Mouse (Mus musculus): Measurements from ENCODE around the gene Rcan2.

Gene Rcan2

DNA sequence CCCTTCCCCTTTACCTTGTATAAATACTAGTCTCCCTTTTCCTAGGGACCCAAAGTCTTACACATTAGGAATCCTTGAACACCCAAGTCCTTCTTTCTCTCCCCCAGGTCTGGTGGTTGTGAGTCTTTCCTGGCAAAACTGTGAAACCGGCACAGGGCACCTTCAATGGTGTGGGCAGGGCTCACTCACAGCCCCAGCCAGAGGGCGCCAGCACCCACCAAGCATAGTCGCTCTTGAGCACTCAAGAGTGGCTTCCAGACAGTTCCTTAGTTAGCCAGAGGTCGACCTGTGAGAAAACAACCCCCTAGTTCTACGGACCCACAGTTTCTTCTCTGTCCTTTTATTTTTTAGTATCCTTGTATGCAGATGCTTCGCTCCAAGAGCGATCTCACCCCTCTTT is at the start of gene Rcan2:
Gene Rcan2 (plus strand): TSS at position 275 of the 400 bp plus-strand sequence.
- DNase-seq (ENCODE audit: low spot score in 2 of 2) = peak; percentile 53 to 60

GRCm38 (mm10) chr17:43752811-43753210 is 48.3 kb upstream of the Rcan2 start:
- no peak for DNase-seq (ENCODE audit: low spot score in 2 of 2)

GRCm38 (mm10) chr17:43754687-43755086 is 46.5 kb upstream of the Rcan2 start:
- DNase-seq (ENCODE audit: low spot score in 2 of 2) = no peak

- DNase-seq (ENCODE audit: low spot score in 2 of 2) = no peak
Measured at GRCm38 (mm10) chr17:43758607-43759259, 42.4 kb upstream of the Rcan2 start.

DNA sequence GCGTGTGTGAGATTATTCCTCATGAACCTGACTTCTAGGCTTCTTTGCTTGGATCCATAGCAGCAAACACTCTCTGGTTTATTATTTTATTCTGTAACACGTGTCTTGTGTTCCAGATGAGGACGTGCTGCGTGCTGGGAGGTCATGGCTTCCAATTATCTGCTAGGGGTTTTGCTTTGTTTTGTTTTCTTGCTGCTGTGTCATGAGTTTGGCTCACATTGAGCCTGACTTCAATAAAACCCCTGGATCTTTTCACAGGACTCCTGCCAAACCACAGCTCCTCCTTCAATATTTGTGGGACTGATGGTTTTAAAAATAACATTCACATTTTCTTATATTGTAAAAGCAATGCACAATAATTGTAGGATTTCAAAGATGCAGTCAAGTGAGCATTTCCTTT is 16.6 kb upstream of the Rcan2 start:
- DNase-seq (ENCODE audit: low spot score in 2 of 2) = no peak

- no peak for DNase-seq (ENCODE audit: low spot score in 2 of 2)
Measured at GRCm38 (mm10) chr17:43788222-43788621, 12.9 kb upstream of the Rcan2 start.

GRCm38 (mm10) chr17:43789376-43789775 is 11.8 kb upstream of the Rcan2 start:
- no peak for DNase-seq (ENCODE audit: low spot score in 2 of 2)

DNA sequence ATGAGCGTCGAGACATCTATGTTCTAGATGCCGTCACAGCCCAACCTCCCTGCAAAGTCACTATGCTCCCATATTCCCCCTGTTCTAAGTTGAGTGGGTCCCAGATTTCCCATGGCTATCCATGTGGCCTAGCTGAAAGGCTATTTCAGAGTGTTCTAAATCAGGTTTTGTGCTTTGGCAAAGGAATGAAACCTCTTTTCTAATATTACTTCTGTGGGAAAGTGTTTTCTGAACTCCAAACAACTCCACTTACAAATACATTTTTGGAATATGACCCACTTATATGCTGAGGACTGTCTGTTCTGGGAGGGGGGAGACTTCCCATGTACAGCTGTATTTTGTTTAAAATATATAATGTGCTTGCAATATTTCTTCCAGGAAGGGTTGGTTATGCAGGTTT is 9.4 kb upstream of the Rcan2 start:
- no peak for DNase-seq (ENCODE audit: low spot score in 2 of 2)

DNA sequence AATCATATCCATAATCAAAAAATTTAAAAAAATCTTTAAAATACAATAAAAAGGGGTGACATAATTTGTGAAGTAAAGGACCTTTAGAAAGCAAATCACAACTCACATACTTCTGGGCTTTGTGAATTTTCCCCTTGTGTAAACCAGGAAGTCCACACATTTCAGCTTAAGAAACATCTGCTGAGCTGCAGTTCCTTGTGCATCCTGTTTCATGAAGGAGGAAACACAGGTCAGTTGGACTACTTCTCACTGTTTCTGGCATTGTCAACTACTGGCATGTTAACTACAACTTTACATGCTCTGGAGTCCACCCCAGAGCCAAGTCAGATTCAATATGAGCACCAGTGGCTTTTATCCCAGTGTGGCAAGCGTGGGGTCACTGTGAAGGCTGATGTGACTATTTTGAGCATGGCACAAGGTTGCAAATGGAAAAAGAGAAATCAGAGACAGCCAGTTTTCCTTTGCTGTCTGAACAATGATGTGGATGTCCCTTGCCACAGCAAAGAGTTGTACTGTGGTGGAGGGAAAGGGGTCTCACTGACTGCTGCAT is 6.3 kb upstream of the Rcan2 start:
- no peak for DNase-seq (ENCODE audit: low spot score in 2 of 2)

DNA sequence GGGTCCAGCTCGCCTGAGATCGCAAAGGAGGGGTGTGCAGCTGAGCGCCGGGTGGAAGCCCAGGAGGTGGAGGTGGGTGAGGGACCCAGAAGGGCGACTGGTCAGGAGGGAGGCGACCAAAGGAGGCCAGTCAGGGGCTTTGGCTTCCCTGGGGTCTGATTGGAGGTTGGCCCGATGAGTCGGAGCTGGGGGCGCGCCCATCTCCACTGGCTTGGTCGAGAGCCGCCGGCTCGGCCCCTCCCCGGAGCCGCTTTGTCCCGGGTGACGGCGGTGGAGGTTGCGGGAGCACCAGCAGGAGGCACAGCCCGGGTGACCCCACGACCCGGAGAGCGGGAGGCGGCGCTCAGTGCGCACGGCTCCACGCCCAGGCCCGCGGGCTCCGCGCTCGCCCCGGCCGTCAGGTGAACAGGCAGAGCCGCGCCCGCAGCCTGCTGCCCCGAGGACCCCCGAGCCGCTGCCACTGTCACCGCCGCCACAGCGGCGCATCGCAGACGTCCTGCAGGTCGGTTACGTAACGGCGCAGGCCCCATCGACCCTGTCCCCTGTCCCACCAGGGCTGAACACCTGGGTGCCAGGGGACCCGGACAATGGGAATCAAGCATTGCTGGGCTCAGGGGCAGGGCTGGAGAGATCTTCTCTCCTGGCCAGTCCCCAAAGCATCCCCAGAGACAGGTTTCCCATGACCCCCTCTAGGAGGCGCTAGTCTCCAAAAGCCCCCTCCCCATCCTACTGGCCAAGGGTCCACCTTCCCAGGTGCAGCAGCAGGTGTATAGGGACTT is 633 bp downstream of the Rcan2 start:
- peak; percentile 24 to 48 for DNase-seq (ENCODE audit: low spot score in 2 of 2)

GRCm38 (mm10) chr17:43802414-43802813 is 1.3 kb downstream of the Rcan2 start:
- no peak for DNase-seq (ENCODE audit: low spot score in 2 of 2)

DNA sequence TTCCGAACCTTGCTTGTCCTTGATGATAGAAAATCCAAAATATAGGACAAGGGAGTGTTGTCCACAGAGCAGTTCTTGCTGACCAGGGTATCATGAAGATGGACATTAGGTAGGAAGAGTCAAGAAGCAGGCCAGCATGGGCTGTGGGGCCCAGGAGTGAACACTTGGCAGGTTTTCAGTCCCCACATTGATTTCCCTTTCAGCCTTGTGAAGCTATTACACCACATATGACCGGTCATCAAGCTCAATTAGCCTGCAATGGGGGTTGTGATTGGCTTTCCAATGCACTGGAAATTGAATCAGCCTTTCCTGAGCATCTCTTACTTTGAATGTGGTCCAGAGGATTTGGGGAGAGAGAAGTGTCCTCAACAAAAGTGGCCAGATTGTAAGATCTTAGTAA is 2.0 kb downstream of the Rcan2 start:
- no peak for DNase-seq (ENCODE audit: low spot score in 2 of 2)

DNA sequence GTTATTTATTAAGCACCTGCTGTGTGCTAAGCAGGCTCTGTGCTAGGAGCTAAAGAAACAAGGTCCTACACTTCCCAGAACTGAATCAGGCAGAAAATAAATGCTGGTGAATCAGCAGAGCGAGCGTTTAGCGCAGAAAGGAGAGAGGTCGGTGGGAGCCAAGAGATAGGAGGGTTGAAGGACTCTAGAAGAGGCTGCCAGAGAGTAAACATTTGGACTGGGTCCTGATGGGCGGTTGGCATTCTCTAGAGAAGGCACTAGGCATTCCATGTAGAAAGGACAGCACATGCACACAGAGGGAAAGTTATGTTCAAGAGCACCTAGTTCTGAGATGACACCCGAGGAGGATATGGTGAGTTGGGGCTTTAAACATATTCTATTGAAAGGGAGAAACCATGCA is 2.6 kb downstream of the Rcan2 start:
- no peak for DNase-seq (ENCODE audit: low spot score in 2 of 2)

- DNase-seq (ENCODE audit: low spot score in 2 of 2) = no peak
Measured at GRCm38 (mm10) chr17:43806841-43807240, 5.7 kb downstream of the Rcan2 start.

DNA sequence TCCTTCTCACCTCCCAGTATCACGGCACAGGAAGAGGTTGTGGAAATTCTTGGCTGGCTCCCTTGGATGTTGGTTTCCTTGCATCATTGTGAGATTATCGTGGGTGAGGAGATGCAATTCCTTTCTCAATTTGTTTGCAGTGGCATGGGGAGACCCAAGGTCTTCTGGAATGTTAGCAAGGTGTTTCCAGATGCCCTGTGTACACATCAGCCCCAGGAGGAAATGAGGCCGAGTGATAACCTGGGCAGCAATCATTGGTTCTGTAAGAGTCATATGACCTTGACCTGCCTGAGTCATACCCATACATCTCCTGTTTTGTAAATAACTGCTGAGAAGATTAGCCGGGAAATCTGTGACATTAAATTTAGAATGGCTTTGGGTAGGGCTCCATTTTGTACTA is 10.3 kb downstream of the Rcan2 start:
- DNase-seq (ENCODE audit: low spot score in 2 of 2) = no peak

DNA sequence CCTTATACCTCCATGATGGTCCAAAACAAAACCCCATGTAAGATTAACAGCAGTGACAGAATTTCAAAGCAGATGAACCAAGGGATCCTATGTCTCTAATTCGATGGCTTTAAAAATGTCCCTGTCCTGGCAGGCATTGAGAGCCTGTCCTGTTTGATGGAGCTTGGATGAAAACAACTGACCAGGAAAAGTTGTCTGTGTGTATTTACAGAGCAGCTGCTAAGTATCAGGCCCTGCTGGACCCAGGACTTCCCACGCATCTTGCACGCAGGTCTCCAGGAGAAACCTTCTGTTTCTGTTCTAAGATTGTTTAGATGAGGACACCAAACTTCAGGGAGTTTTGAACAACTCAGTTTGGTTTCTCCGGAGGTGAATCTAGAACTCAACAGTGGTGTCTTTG is 14.2 kb downstream of the Rcan2 start:
- DNase-seq (ENCODE audit: low spot score in 2 of 2) = no peak

DNA sequence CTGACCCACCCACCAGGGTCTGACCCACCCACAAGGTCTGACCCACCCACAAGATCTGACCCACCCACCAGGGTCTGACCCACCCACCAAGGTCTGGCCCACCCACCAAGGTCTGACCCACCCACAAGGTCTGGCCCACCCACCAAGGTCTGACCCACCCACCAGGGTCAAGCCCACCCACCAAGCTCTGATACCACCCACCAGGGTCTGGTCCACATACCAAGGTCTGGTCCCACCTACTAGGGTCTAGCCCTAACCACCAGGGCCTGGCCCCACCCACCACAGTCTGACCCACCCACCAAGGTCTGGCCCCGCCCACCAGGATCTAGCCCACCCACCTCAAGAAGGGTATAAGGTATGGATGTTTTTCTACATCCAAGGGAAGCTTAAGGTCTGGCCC is 15.3 kb downstream of the Rcan2 start:
- no peak for DNase-seq (ENCODE audit: low spot score in 2 of 2)

DNA sequence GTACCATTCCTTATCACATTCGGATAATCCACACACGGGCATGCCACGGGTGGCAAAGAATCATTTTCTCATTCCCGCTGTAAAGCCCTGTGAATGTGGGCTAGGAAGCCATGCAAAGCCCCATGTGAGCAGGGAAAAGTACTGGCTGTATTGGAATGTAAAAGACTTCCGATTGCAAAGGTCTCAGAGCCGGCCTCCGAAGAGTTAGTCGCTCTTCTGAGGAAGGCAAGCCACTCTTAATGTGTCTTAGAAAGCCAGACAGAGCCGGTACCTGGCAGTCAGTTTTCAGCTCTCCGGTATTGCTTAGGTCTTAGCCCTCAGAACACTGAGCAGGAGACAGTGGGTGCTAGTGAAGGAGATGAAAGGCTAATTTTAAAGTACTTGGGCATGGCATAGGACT is 16.0 kb downstream of the Rcan2 start:
- DNase-seq (ENCODE audit: low spot score in 2 of 2) = no peak

GRCm38 (mm10) chr17:43818390-43818789 is 17.2 kb downstream of the Rcan2 start:
- no peak for DNase-seq (ENCODE audit: low spot score in 2 of 2)

DNA sequence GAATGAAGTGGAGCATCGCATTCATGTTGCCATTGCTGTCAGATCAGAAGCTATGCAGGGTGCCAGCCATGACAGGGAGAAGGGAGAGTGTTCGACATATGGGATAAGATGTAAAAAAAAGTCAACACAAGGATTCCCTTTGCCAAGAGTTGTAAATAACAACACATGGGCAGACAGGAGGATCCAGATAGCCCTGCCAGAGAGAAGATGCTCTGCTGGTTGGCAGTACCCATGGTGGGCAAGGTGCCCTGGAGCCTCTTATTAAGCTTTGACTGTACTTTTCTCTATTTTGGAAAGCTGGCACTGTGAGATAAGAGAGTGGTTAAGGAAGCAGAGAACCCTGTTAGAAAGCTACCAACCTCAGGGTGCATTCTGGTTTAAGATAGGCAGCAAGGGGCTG is 19.8 kb downstream of the Rcan2 start:
- DNase-seq (ENCODE audit: low spot score in 2 of 2) = no peak

- no peak for DNase-seq (ENCODE audit: low spot score in 2 of 2)
Measured at GRCm38 (mm10) chr17:43822207-43822606, 21.1 kb downstream of the Rcan2 start.

- no peak for DNase-seq (ENCODE audit: low spot score in 2 of 2)
Measured at GRCm38 (mm10) chr17:43822630-43823029, 21.5 kb downstream of the Rcan2 start.

DNA sequence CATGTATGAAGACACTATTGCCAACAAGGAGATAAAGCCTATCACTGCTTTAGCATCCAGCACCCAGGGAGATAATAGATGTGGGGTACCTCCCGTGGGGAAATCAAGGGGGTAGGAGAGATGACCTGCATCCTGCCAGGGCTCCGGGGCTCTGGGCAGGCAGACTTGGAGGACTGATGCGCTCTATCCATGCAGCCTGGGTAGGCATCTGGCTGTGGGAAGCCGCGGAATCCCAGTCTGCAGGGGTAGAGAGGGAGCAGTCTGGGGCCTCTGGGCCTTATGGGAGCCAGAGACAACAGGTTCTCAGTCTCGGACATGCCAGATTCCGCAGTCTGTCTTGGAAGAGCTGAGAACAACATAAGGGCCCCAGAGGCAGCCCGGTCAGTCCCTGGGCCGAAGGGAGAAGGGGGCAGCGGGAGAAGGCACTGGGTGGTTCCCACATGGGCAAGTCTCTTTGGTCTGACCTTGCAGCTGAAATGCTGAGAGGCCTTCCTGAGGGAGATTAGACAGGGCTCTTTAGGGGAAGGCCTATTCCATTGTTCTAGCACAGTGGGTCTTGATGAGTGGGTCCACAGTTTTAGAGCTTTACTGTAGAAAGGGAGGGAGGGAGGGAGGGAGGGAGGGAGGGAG is 23.7 kb downstream of the Rcan2 start:
- DNase-seq (ENCODE audit: low spot score in 2 of 2) = no peak

Data from cerebellum, postnatal 4 days (tissue).